Mouse (Mus musculus) hindbrain, embryonic 12.5 days (tissue): ENCODE data around the gene Arvcf. TPM values are rescaled to one million over a fixed set of nuclear protein-coding genes. Genes with fewer than 3 reads are reported as not detected.

ENCODE experiments used
- ATAC-seq: fragments of 200-750 bp; cut with Nextera tagmentation; 2 replicates; pipeline ENCODE4 v1.8.0; 2017; ENCODE audit warnings: moderate TSS enrichment; ENCODE audit not compliant: low FRiP score
- H3K27ac ChIP-seq: fragments of 300-500 bp; sonication (generic); 2 replicates; pipeline ENCODE4 v1.5.1; 2016; ENCODE audit warnings: mild to moderate bottlenecking
- H3K27me3 ChIP-seq: fragments of 300-500 bp; sonication (generic); 2 replicates; pipeline ENCODE4 v1.6.1; 2016; ENCODE audit warnings: mild to moderate bottlenecking
- H3K36me3 ChIP-seq: fragments of 300-500 bp; sonication (generic); 2 replicates; pipeline ENCODE4 v1.6.1; 2016; ENCODE audit warnings: mild to moderate bottlenecking
- H3K4me1 ChIP-seq: fragments of 300-500 bp; sonication (generic); 2 replicates; pipeline ENCODE4 v1.6.1; 2016
- H3K4me2 ChIP-seq: fragments of 300-500 bp; sonication (generic); replicated peaks from 2 replicates; pipeline ENCODE4 v1.6.1; 2016; ENCODE audit warnings: mild to moderate bottlenecking
- H3K4me3 ChIP-seq: fragments of 300-500 bp; sonication (generic); 2 replicates; pipeline ENCODE4 v1.5.1; 2016; ENCODE audit warnings: mild to moderate bottlenecking
- H3K9ac ChIP-seq: fragments of 300-500 bp; sonication (generic); 2 replicates; pipeline ENCODE4 v1.6.1; 2016; ENCODE audit warnings: mild to moderate bottlenecking, moderate library complexity
- H3K9me3 ChIP-seq: fragments of 300-500 bp; sonication (generic); replicated peaks from 2 replicates; pipeline ENCODE4 v1.6.1; 2016; ENCODE audit warnings: mild to moderate bottlenecking
- WGBS: fragments of 180-500 bp; shearing (Covaris S2); methylation state at CpG from one replicate; pipeline ENCODE4 v1.1.7; 2016; 5-methylcytosine and 5-hydroxymethylcytosine counted together
- polyA plus RNA-seq: library from polyadenylated mRNA; unstranded; fragments of >200 nt; fragmentation: Nextera tagmentation; extraction: Ambion mirVana; gene quantifications from 2 replicates; pipeline ENCODE4 v1.2.1, GENCODE M21; 2016

The Arvcf gene
- polyA plus RNA-seq, result 105 and 119 TPM in 2 replicates

DNA sequence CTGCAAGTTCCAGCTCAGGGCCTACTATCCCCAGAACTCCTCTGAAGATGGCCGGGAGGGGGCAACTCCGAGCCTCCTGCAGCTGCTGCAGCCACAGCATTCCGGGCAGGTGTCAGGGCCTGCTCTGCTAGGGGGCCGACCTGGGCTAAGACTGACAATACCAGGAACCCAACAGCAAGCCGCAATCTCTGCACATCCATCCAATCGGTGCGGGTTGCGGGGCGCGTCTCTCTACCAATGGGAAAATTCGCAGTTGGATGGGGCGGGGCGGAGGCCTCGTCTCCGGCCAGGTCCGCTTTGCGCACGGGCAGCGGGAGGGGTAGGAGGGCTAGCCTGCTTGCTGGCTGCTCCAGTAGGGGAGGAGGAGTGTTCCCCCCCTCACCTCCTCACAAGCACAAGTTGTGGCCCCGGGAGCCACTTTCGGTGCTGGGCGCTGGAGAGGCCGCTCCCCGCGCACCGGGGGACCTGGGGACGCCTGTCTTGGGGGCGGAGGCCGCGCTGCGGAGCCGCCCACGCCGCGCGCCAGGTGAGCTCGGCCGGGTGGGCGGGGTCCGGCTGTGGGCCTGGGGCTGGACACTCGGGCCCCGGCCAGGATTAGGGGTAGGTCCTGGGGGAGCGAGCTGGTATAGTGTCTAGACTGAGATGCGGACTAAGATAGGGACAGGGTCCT, at the start of gene Arvcf, which contains the start of gene Tango2:
Gene Arvcf (plus strand): TSS at position 252 of the 670 bp plus-strand sequence.
Gene Tango2 (minus strand): TSS at position 173 of the 670 bp plus-strand sequence.
- peaks cover 16% of the 10 kb centered on the region for H3K27me3 ChIP-seq
- no peaks in the 10 kb centered on the region for H3K9me3 ChIP-seq
- ATAC-seq, result peak; percentile 82
- H3K9ac ChIP-seq, result peak within 1 kb of the TSS; percentile 86
- peak within 1 kb of the TSS; percentile 46 for H3K27ac ChIP-seq
- 0% methylated on average over 42 of the region's 44 CpGs for WGBS
- H3K36me3 ChIP-seq, result no peaks in the 10 kb centered on the region
- H3K4me1 ChIP-seq, result peaks cover 38% of the 10 kb centered on the region
- H3K4me3 ChIP-seq, result peak within 1 kb of the TSS; percentile 84
- H3K4me2 ChIP-seq, result peak within 1 kb of the TSS; percentile 81

DNA sequence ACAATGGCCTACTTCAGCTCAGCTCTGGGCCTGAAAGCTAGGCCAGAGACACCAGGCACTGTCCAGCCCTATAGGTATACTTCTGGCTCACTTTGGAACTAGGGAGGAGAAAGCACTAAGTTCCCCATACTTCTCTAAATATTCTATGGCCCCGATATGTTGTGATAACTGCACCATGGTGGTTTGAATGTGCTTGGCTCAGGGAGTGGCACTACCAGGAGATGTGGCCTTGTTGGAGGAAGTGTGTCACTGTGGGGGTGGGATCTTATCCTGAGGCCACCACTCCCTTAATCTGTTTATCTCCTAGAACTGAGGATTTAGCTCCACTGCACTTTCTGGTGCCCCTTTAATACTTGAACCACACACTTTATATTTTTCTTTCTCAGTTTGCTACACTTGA, 39.8 kb upstream of the Arvcf start:
- Histone ChIP-seq H3K36me3 (peaks cover 42% of the 10 kb centered on the region), H3K27ac (no peak overlapping the region), H3K4me1 (no peaks in the 10 kb centered on the region)

GRCm38 (mm10) chr16:18318992-18319391, 29.0 kb upstream of the Arvcf start:
- peaks cover 27% of the 10 kb centered on the region for H3K36me3 ChIP-seq

More for the DNA sequence above, 39.8 kb upstream of the Arvcf start:
- no peak overlapping the region for H3K4me2 ChIP-seq
- H3K9me3 ChIP-seq, result no peaks in the 10 kb centered on the region
- ATAC-seq, result no peak
- H3K9ac ChIP-seq, result no peak overlapping the region
- no peaks in the 10 kb centered on the region for H3K27me3 ChIP-seq
- WGBS, result 96% methylated on average over 1 of the region's 1 CpGs
- H3K4me3 ChIP-seq, result no peak overlapping the region

GRCm38 (mm10) chr16:18321443-18321842, 26.5 kb upstream of the Arvcf start:
- no peaks in the 10 kb centered on the region for H3K4me1 ChIP-seq
- WGBS, result 79% methylated on average over 2 of the region's 2 CpGs
- no peak for ATAC-seq
- H3K9me3 ChIP-seq, result no peaks in the 10 kb centered on the region
- no peak overlapping the region for H3K9ac ChIP-seq
- H3K36me3 ChIP-seq, result peaks cover 28% of the 10 kb centered on the region
- H3K27me3 ChIP-seq, result no peaks in the 10 kb centered on the region
- H3K4me2 ChIP-seq, result no peak overlapping the region
- H3K27ac ChIP-seq, result no peak overlapping the region
- H3K4me3 ChIP-seq, result no peak overlapping the region

More at GRCm38 (mm10) chr16:18318992-18319391, 29.0 kb upstream of the Arvcf start:
- Histone ChIP-seq H3K9me3 (no peaks in the 10 kb centered on the region), H3K4me3 (no peak overlapping the region), H3K4me2 (no peak overlapping the region), H3K4me1 (no peaks in the 10 kb centered on the region), H3K27me3 (no peaks in the 10 kb centered on the region), H3K27ac (no peak overlapping the region), H3K9ac (no peak overlapping the region)
- 83% methylated on average over 3 of the region's 3 CpGs for WGBS
- ATAC-seq, result no peak

- WGBS, result 91% methylated on average over 2 of the region's 2 CpGs
- H3K4me1 ChIP-seq, result no peaks in the 10 kb centered on the region
- H3K27ac ChIP-seq, result no peak overlapping the region
- no peaks in the 10 kb centered on the region for H3K9me3 ChIP-seq
- no peaks in the 10 kb centered on the region for H3K27me3 ChIP-seq
- H3K9ac ChIP-seq, result no peak overlapping the region
- ATAC-seq, result no peak
- peaks cover 23% of the 10 kb centered on the region for H3K36me3 ChIP-seq
- no peak overlapping the region for H3K4me3 ChIP-seq
- H3K4me2 ChIP-seq, result no peak overlapping the region
These were observed 24.5 kb upstream of the Arvcf start for GRCm38 (mm10) chr16:18323460-18323859.

GRCm38 (mm10) chr16:18324031-18324430, 24.0 kb upstream of the Arvcf start:
- H3K9ac ChIP-seq, result no peak overlapping the region
- no peak overlapping the region for H3K4me2 ChIP-seq
- H3K27ac ChIP-seq, result no peak overlapping the region
- peaks cover 21% of the 10 kb centered on the region for H3K36me3 ChIP-seq
- 75% methylated on average over 6 of the region's 6 CpGs for WGBS
- no peaks in the 10 kb centered on the region for H3K9me3 ChIP-seq
- ATAC-seq, result no peak
- H3K27me3 ChIP-seq, result no peaks in the 10 kb centered on the region
- H3K4me1 ChIP-seq, result no peaks in the 10 kb centered on the region
- H3K4me3 ChIP-seq, result no peak overlapping the region

- H3K9ac ChIP-seq, result no peak overlapping the region
- no peaks in the 10 kb centered on the region for H3K9me3 ChIP-seq
- H3K27ac ChIP-seq, result no peak overlapping the region
- no peak for ATAC-seq
- H3K36me3 ChIP-seq, result peaks cover 18% of the 10 kb centered on the region
- H3K27me3 ChIP-seq, result no peaks in the 10 kb centered on the region
- H3K4me1 ChIP-seq, result no peaks in the 10 kb centered on the region
- 80% methylated on average over 4 of the region's 4 CpGs for WGBS
- no peak overlapping the region for H3K4me3 ChIP-seq
- no peak overlapping the region for H3K4me2 ChIP-seq
These were observed 22.2 kb upstream of the Arvcf start for GRCm38 (mm10) chr16:18325741-18326140.

GRCm38 (mm10) chr16:18327936-18328335, 20.0 kb upstream of the Arvcf start:
- Histone ChIP-seq H3K4me2 (no peak overlapping the region), H3K4me3 (no peak overlapping the region), H3K27ac (no peak overlapping the region), H3K36me3 (peaks cover 11% of the 10 kb centered on the region), H3K4me1 (no peaks in the 10 kb centered on the region), H3K9ac (no peak overlapping the region), H3K9me3 (no peaks in the 10 kb centered on the region), H3K27me3 (no peaks in the 10 kb centered on the region)
- WGBS, result 91% methylated on average over 9 of the region's 9 CpGs
- no peak for ATAC-seq

DNA sequence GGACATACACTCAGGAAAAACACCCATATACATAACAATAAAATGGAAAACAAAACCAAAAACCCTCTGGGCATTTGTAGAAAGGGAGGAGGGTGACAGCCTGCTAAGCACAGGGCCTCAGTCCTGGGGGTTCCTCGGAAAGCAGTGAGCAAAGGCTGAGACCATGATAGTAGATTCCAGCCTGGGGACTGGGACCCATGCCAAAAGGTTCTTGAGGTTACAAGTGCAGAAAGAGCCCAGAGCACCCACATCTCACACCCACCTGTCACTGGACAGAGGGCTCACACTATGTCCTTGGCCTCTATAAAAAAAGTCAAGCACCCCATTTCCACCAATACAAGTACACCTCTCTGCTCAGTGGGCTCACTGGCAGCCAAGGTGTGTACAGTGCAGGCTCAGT, 19.5 kb upstream of the Arvcf start:
- H3K9me3 ChIP-seq, result no peaks in the 10 kb centered on the region
- H3K9ac ChIP-seq, result no peak overlapping the region
- no peaks in the 10 kb centered on the region for H3K4me1 ChIP-seq
- WGBS, result 82% methylated on average over 1 of the region's 1 CpGs
- no peak overlapping the region for H3K4me3 ChIP-seq
- peaks cover 16% of the 10 kb centered on the region for H3K36me3 ChIP-seq
- H3K4me2 ChIP-seq, result no peak overlapping the region
- H3K27me3 ChIP-seq, result no peaks in the 10 kb centered on the region
- H3K27ac ChIP-seq, result no peak overlapping the region
- no peak for ATAC-seq

GRCm38 (mm10) chr16:18333976-18334375, 14.0 kb upstream of the Arvcf start:
- Histone ChIP-seq H3K27ac (no peak overlapping the region), H3K9ac (no peak overlapping the region), H3K4me1 (no peaks in the 10 kb centered on the region), H3K9me3 (no peaks in the 10 kb centered on the region), H3K4me2 (no peak overlapping the region), H3K27me3 (no peaks in the 10 kb centered on the region), H3K36me3 (peaks cover 17% of the 10 kb centered on the region), H3K4me3 (no peak overlapping the region)
- no peak for ATAC-seq
- WGBS, result 90% methylated on average over 3 of the region's 3 CpGs

GRCm38 (mm10) chr16:18335981-18336380, 12.0 kb upstream of the Arvcf start:
- WGBS, result 97% methylated on average over 3 of the region's 3 CpGs
- no peak overlapping the region for H3K4me3 ChIP-seq
- peaks cover 17% of the 10 kb centered on the region for H3K36me3 ChIP-seq

GRCm38 (mm10) chr16:18337261-18337660, 10.7 kb upstream of the Arvcf start:
- H3K9me3 ChIP-seq, result no peaks in the 10 kb centered on the region
- no peaks in the 10 kb centered on the region for H3K27me3 ChIP-seq
- 85% methylated on average over 4 of the region's 4 CpGs for WGBS
- H3K36me3 ChIP-seq, result peaks cover 13% of the 10 kb centered on the region
- H3K4me1 ChIP-seq, result peaks cover 12% of the 10 kb centered on the region
- H3K4me3 ChIP-seq, result no peak overlapping the region
- no peak overlapping the region for H3K9ac ChIP-seq
- ATAC-seq, result no peak
- H3K27ac ChIP-seq, result no peak overlapping the region
- no peak overlapping the region for H3K4me2 ChIP-seq

More at GRCm38 (mm10) chr16:18335981-18336380, 12.0 kb upstream of the Arvcf start:
- Histone ChIP-seq H3K27ac (no peak overlapping the region), H3K4me2 (no peak overlapping the region), H3K9me3 (no peaks in the 10 kb centered on the region), H3K4me1 (peaks cover 10% of the 10 kb centered on the region; the same call in 1 of the 2 replicates), H3K9ac (no peak overlapping the region), H3K27me3 (no peaks in the 10 kb centered on the region)
- ATAC-seq, result no peak

DNA sequence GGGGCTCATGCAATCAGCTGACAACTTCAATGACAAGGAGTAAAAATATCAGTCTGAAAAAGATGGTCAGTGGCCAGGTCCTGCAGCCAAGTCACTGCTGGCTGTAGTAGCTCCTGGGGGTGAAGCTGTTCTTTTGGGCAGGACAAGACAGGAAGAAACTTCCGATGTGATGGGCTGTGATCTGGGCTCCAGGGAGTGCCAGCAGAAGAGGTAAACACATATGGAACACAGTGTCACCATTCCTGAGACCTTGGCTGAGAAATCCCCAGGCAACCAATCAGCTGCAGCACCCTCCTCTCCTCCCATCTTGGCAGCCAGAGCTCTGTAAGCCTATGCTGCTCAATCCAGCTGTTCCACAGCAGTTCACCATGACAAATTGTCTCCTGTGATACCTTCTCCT, 8.1 kb upstream of the Arvcf start:
- Histone ChIP-seq H3K4me2 (no peak overlapping the region), H3K27me3 (no peaks in the 10 kb centered on the region), H3K27ac (no peak overlapping the region), H3K9ac (0 out of 2 replicates have a peak overlapping the region, but pooled peaks have one; percentile 4), H3K4me1 (peaks cover 27% of the 10 kb centered on the region), H3K9me3 (no peaks in the 10 kb centered on the region), H3K36me3 (0 out of 2 replicates have a peak, but pooled peaks cover 6% of the 10 kb centered on the region), H3K4me3 (no peak overlapping the region)
- no peak for ATAC-seq
- 35% methylated on average over 1 of the region's 1 CpGs for WGBS
